Mouse (Mus musculus): ENCODE measurements around the gene Map1s. TPM values are rescaled to one million over a fixed set of nuclear protein-coding genes. Genes with fewer than 3 reads are reported as not detected.

Gene Map1s
- polyA plus RNA-seq, 1 experiment from 2014 or later = 15.2 TPM

- DNase-seq (ENCODE audit: low spot score) = no peak
- WGBS = 45% methylated on average over 4 of the region's 4 CpGs
- no peak overlapping the region for H3K4me3 ChIP-seq (ENCODE audit: low read depth, low read length)
- no peak overlapping the region for H3K27ac ChIP-seq (replicated peaks)
- no peak overlapping the region for H3K4me2 ChIP-seq (replicated peaks; ENCODE audit: low read depth)
- no peaks in the 10 kb centered on the region for H3K36me3 ChIP-seq (ENCODE audit: control insufficient read depth, insufficient read depth, low read length)
- H3K9me3 ChIP-seq (ENCODE audit: control insufficient read depth, low read length) = no peaks in the 10 kb centered on the region
- H3K4me1 ChIP-seq (replicated peaks; ENCODE audit: control insufficient read depth, insufficient read depth) = no peaks in the 10 kb centered on the region
- TF ChIP-seq CTCF (IDR thresholded peaks at IDR 0.05; ENCODE audit: low read depth) (no peak), EP300 (optimal IDR thresholded peaks at IDR 0.05) (no peak)
- H3K27me3 ChIP-seq (ENCODE audit: control insufficient read depth, insufficient read depth, low read length) = no peaks in the 10 kb centered on the region
- ATAC-seq (ENCODE audit: low FRiP score, low TSS enrichment) = no peak
- no peak overlapping the region for H3K9ac ChIP-seq (ENCODE audit: low read length)
Measured at GRCm38 (mm10) chr8:70904532-70904931, 1.2 kb upstream of the Map1s start.

GRCm38 (mm10) chr8:70905463-70905830 lies 285 bp upstream of the Map1s start:
- Histone ChIP-seq H3K9ac (ENCODE audit: low read length) (peak overlapping the region; percentile 74; the same call in 1 of the 2 replicates), H3K4me2 (replicated peaks; ENCODE audit: low read depth) (peak overlapping the region; percentile 86), H3K4me1 (replicated peaks; ENCODE audit: control insufficient read depth, insufficient read depth) (no peaks in the 10 kb centered on the region), H3K9me3 (ENCODE audit: control insufficient read depth, low read length) (no peaks in the 10 kb centered on the region), H3K27me3 (ENCODE audit: control insufficient read depth, insufficient read depth, low read length) (no peaks in the 10 kb centered on the region), H3K27ac (replicated peaks) (no peak overlapping the region), H3K36me3 (ENCODE audit: control insufficient read depth, insufficient read depth, low read length) (no peaks in the 10 kb centered on the region), H3K4me3 (ENCODE audit: low read depth, low read length) (peak overlapping the region; percentile 76)
- TF ChIP-seq CTCF (IDR thresholded peaks at IDR 0.05; ENCODE audit: low read depth) (no peak), EP300 (optimal IDR thresholded peaks at IDR 0.05) (no peak)
- no peak for DNase-seq (ENCODE audit: low spot score)
- 10% methylated on average over 8 of the region's 8 CpGs for WGBS
- no peak for ATAC-seq (ENCODE audit: low FRiP score, low TSS enrichment)

GRCm38 (mm10) chr8:70907518-70907917 lies 1.8 kb downstream of the Map1s start:
- DNase-seq (ENCODE audit: low spot score) = no peak
- no peak overlapping the region for H3K9ac ChIP-seq (ENCODE audit: low read length)
- no peaks in the 10 kb centered on the region for H3K27me3 ChIP-seq (ENCODE audit: control insufficient read depth, insufficient read depth, low read length)
- no peak for ATAC-seq (ENCODE audit: low FRiP score, low TSS enrichment)
- no peak for TF ChIP-seq EP300 (optimal IDR thresholded peaks at IDR 0.05)
- TF ChIP-seq CTCF (IDR thresholded peaks at IDR 0.05; ENCODE audit: low read depth) = no peak
- H3K4me1 ChIP-seq (replicated peaks; ENCODE audit: control insufficient read depth, insufficient read depth) = no peaks in the 10 kb centered on the region
- no peaks in the 10 kb centered on the region for H3K9me3 ChIP-seq (ENCODE audit: control insufficient read depth, low read length)
- H3K4me2 ChIP-seq (replicated peaks; ENCODE audit: low read depth) = no peak overlapping the region
- H3K27ac ChIP-seq (replicated peaks) = no peak overlapping the region
- H3K4me3 ChIP-seq (ENCODE audit: low read depth, low read length) = no peak overlapping the region
- 92% methylated on average over 2 of the region's 2 CpGs for WGBS
- peaks cover 7% of the 10 kb centered on the region for H3K36me3 ChIP-seq (ENCODE audit: control insufficient read depth, insufficient read depth, low read length)

- TF ChIP-seq CTCF (IDR thresholded peaks at IDR 0.05; ENCODE audit: low read depth) = peak; percentile 49
- no peak for TF ChIP-seq EP300 (optimal IDR thresholded peaks at IDR 0.05)
- ATAC-seq (ENCODE audit: low FRiP score, low TSS enrichment) (peak; percentile 24; the same call in 1 of the 2 replicates), DNase-seq (ENCODE audit: low spot score) (no peak)
- Histone ChIP-seq H3K36me3 (ENCODE audit: control insufficient read depth, insufficient read depth, low read length) (peaks cover 29% of the 10 kb centered on the region), H3K9me3 (ENCODE audit: control insufficient read depth, low read length) (no peaks in the 10 kb centered on the region), H3K27me3 (ENCODE audit: control insufficient read depth, insufficient read depth, low read length) (no peaks in the 10 kb centered on the region), H3K27ac (replicated peaks) (no peak overlapping the region), H3K4me3 (ENCODE audit: low read depth, low read length) (no peak overlapping the region), H3K9ac (ENCODE audit: low read length) (no peak overlapping the region), H3K4me2 (replicated peaks; ENCODE audit: low read depth) (no peak overlapping the region), H3K4me1 (replicated peaks; ENCODE audit: control insufficient read depth, insufficient read depth) (no peaks in the 10 kb centered on the region)
- 86% methylated on average over 5 of the region's 5 CpGs for WGBS
Measured at GRCm38 (mm10) chr8:70911596-70911995, 5.9 kb downstream of the Map1s start.

- no peak overlapping the region for H3K4me3 ChIP-seq (ENCODE audit: low read depth, low read length)
- no peak for ATAC-seq (ENCODE audit: low FRiP score, low TSS enrichment)
- no peaks in the 10 kb centered on the region for H3K9me3 ChIP-seq (ENCODE audit: control insufficient read depth, low read length)
- TF ChIP-seq CTCF (IDR thresholded peaks at IDR 0.05; ENCODE audit: low read depth) (no peak), EP300 (optimal IDR thresholded peaks at IDR 0.05) (no peak)
- no peaks in the 10 kb centered on the region for H3K27me3 ChIP-seq (ENCODE audit: control insufficient read depth, insufficient read depth, low read length)
- 93% methylated on average over 29 of the region's 30 CpGs for WGBS
- H3K4me1 ChIP-seq (replicated peaks; ENCODE audit: control insufficient read depth, insufficient read depth) = no peaks in the 10 kb centered on the region
- no peak overlapping the region for H3K4me2 ChIP-seq (replicated peaks; ENCODE audit: low read depth)
- peaks cover 36% of the 10 kb centered on the region for H3K36me3 ChIP-seq (ENCODE audit: control insufficient read depth, insufficient read depth, low read length)
- no peak overlapping the region for H3K27ac ChIP-seq (replicated peaks)
- H3K9ac ChIP-seq (ENCODE audit: low read length) = no peak overlapping the region
- no peak for DNase-seq (ENCODE audit: low spot score)
Measured at GRCm38 (mm10) chr8:70912955-70913354, 7.2 kb downstream of the Map1s start.

- 94% methylated on average over 26 of the region's 26 CpGs for WGBS
- Histone ChIP-seq H3K4me1 (replicated peaks; ENCODE audit: control insufficient read depth, insufficient read depth) (no peaks in the 10 kb centered on the region), H3K36me3 (ENCODE audit: control insufficient read depth, insufficient read depth, low read length) (peaks cover 36% of the 10 kb centered on the region), H3K27ac (replicated peaks) (no peak overlapping the region), H3K27me3 (ENCODE audit: control insufficient read depth, insufficient read depth, low read length) (no peaks in the 10 kb centered on the region), H3K4me2 (replicated peaks; ENCODE audit: low read depth) (no peak overlapping the region), H3K9me3 (ENCODE audit: control insufficient read depth, low read length) (no peaks in the 10 kb centered on the region), H3K4me3 (ENCODE audit: low read depth, low read length) (no peak overlapping the region), H3K9ac (ENCODE audit: low read length) (no peak overlapping the region)
- no peak for DNase-seq (ENCODE audit: low spot score)
- no peak for TF ChIP-seq EP300 (optimal IDR thresholded peaks at IDR 0.05)
- TF ChIP-seq CTCF (IDR thresholded peaks at IDR 0.05; ENCODE audit: low read depth) = no peak
- no peak for ATAC-seq (ENCODE audit: low FRiP score, low TSS enrichment)
Measured at GRCm38 (mm10) chr8:70913523-70913922, 7.8 kb downstream of the Map1s start.

Data from stomach, postnatal 0 days (tissue).